Mouse (Mus musculus) CH12.LX (cell line): ENCODE results near the gene Slc6a9. TPM values are rescaled to one million over a fixed set of nuclear protein-coding genes. Genes with fewer than 3 reads are reported as not detected.
A peak's percentile ranks its signal among the peaks of the same experiment; 100 is the strongest.

Experiments used
- DNase-seq: peaks from one replicate; pipeline ENCODE4 v3.0.0-alpha.2; 2013; ENCODE audit errors: extremely low read depth
- H3K27ac ChIP-seq: 2 replicates; pipeline ENCODE4 v1.5.1; 2012; ENCODE audit warnings: low read depth, mild to moderate bottlenecking, control low read depth, moderate library complexity; ENCODE audit not compliant: insufficient read depth
- H3K27me3 ChIP-seq: replicated peaks from 2 replicates; pipeline ENCODE3; 2012; ENCODE audit warnings: inconsistent platforms
- H3K36me3 ChIP-seq, 2 experiments: replicated peaks in 1 of 2; 2 replicates each; pipeline versions ENCODE3 to v1.6.1; 2012; ENCODE audit warnings: inconsistent platforms in 1 of 2, low read length in 1 of 2, mild to moderate bottlenecking in 1 of 2, mixed read lengths in 1 of 2, moderate library complexity in 1 of 2; ENCODE audit not compliant: control insufficient read depth in 1 of 2, insufficient read depth in 1 of 2
- H3K4me1 ChIP-seq, 2 experiments: 2 replicates each; pipeline ENCODE4 v1.6.1; 2012; ENCODE audit warnings: inconsistent platforms in 1 of 2, moderate library complexity in 1 of 2; ENCODE audit not compliant: insufficient read depth in 2 of 2, control insufficient read depth in 1 of 2
- H3K4me2 ChIP-seq: 2 replicates; pipeline ENCODE4 v1.6.1; 2012; ENCODE audit warnings: low read depth, mild to moderate bottlenecking, control low read depth; ENCODE audit not compliant: poor library complexity, insufficient read depth, severe bottlenecking
- H3K4me3 ChIP-seq, 3 experiments: fragments of 150-350 bp in 1 of 3; sonication (generic) in 1 of 3; replicated peaks in 1 of 3; 2 replicates each; pipeline versions ENCODE3 to v1.5.1; 2011 to 2012; ENCODE audit warnings: low read depth in 2 of 3, low read length in 2 of 3, mild to moderate bottlenecking in 2 of 3, moderate library complexity in 2 of 3, control low read depth in 1 of 3, improper control_type of control experiment in 1 of 3, inconsistent platforms in 1 of 3, mixed read lengths in 1 of 3; ENCODE audit not compliant: poor library complexity in 1 of 3
- H3K79me2 ChIP-seq: replicated peaks from 2 replicates; pipeline ENCODE4 v1.6.1; 2012; ENCODE audit warnings: mild to moderate bottlenecking, moderate library complexity; ENCODE audit not compliant: control insufficient read depth, poor library complexity, insufficient read depth, severe bottlenecking; ENCODE audit errors: extremely low read depth
- H3K9ac ChIP-seq: 2 replicates; pipeline ENCODE4 v1.6.1; 2012; ENCODE audit warnings: low read depth, mild to moderate bottlenecking, control low read depth, moderate library complexity; ENCODE audit not compliant: insufficient read depth
- H3K9me3 ChIP-seq: replicated peaks from 2 replicates; pipeline ENCODE3; 2012; ENCODE audit warnings: low read length, inconsistent platforms, mixed read lengths
- BHLHE40 ChIP-seq: IDR thresholded peaks from 2 replicates; pipeline ENCODE4 v1.6.1; 2011; ENCODE audit warnings: mild to moderate bottlenecking, low read depth, low read length, improper control_type of control experiment
- CTCF ChIP-seq, 2 experiments: IDR thresholded peaks in 1 of 2; conservative IDR thresholded peaks in 1 of 2; 2 replicates each; pipeline ENCODE4 v1.5.1; 2011 to 2012; ENCODE audit warnings: low read depth in 2 of 2, low read length in 2 of 2, improper control_type of control experiment in 1 of 2, inconsistent platforms in 1 of 2, mild to moderate bottlenecking in 1 of 2, moderate library complexity in 1 of 2
- E2F4 ChIP-seq: IDR thresholded peaks from 2 replicates; pipeline ENCODE4 v1.6.1; 2011; ENCODE audit warnings: low read depth, low read length, improper control_type of control experiment; ENCODE audit not compliant: insufficient replicate concordance
- ETS1 ChIP-seq: conservative IDR thresholded peaks from 2 replicates; pipeline ENCODE4 v1.6.1; 2012; ENCODE audit warnings: low read depth, mild to moderate bottlenecking, inconsistent platforms, low read length, improper control_type of control experiment, moderate library complexity
- IRF4 ChIP-seq: IDR thresholded peaks from 2 replicates; pipeline ENCODE4 v1.6.1; 2014; ENCODE audit warnings: low read depth, mild to moderate bottlenecking, inconsistent platforms, low read length, improper control_type of control experiment
- MAZ ChIP-seq: IDR thresholded peaks from 2 replicates; pipeline ENCODE4 v1.6.1; 2012; ENCODE audit warnings: low read depth, mild to moderate bottlenecking, inconsistent platforms, low read length, improper control_type of control experiment, moderate library complexity
- MXI1 ChIP-seq: IDR thresholded peaks from 2 replicates; pipeline ENCODE4 v1.6.1; 2011; ENCODE audit warnings: mild to moderate bottlenecking, low read depth, low read length, improper control_type of control experiment
- MYC ChIP-seq: IDR thresholded peaks from 2 replicates; pipeline ENCODE4 v1.6.1; 2011; ENCODE audit warnings: low read depth, mild to moderate bottlenecking, improper control_type of control experiment, low read length
- UBTF ChIP-seq: IDR thresholded peaks from 2 replicates; pipeline ENCODE4 v1.6.1; 2012; ENCODE audit warnings: low read depth, mild to moderate bottlenecking, inconsistent platforms, low read length, improper control_type of control experiment, moderate library complexity
- USF1 ChIP-seq: IDR thresholded peaks from 2 replicates; pipeline ENCODE4 v1.6.1; 2014; ENCODE audit warnings: low read depth, mild to moderate bottlenecking, inconsistent platforms, low read length, improper control_type of control experiment
- USF2 ChIP-seq: conservative IDR thresholded peaks from 2 replicates; pipeline ENCODE4 v1.6.1; 2011; ENCODE audit warnings: low read depth, low read length, improper control_type of control experiment
- ZKSCAN1 ChIP-seq: IDR thresholded peaks from 2 replicates; pipeline ENCODE4 v1.6.1; 2012; ENCODE audit warnings: low read depth, inconsistent platforms, low read length, improper control_type of control experiment, borderline replicate concordance
- ZNF384 ChIP-seq: IDR thresholded peaks from 2 replicates; pipeline ENCODE4 v1.6.1; 2012; ENCODE audit warnings: low read depth, low read length, improper control_type of control experiment, inconsistent platforms
- dilution Hi-C: fragments of 300-500 bp; cut with MboI; formaldehyde crosslinking; loops from 2 replicates; pipeline ENCODE4 v1.14.3; 2020; ENCODE audit warnings: low sequenced_read_pairs; ENCODE audit not compliant: extremely low pct_unique_long_range_greater_than_20kb, extremely low pct_ligation_motif_present
- in situ Hi-C: fragments of 300-500 bp; cut with MboI; formaldehyde crosslinking; loops from 3 replicates; pipeline ENCODE4 v1.14.3; 2019; ENCODE audit warnings: low sequenced_read_pairs, low pct_ligation_motif_present, low pct_unique_long_range_greater_than_20kb, mixed read lengths
- polyA plus RNA-seq: library from polyadenylated mRNA; unstranded; fragments of >175 nt; gene quantifications from 2 replicates; pipeline ENCODE4 v1.2.1, GENCODE M21; 2012; ENCODE audit warnings: low read depth; ENCODE audit not compliant: insufficient read length
- total RNA-seq, 2 experiments: library from RNA; depleted of rRNA; stranded (reverse); fragments of 300-350 nt in 1 of 2; fragments of >200 nt in 1 of 2; gene quantifications; 2 replicates each; pipeline ENCODE4 v1.2.3; 2012 to 2014

Gene Slc6a9
- total and polyA plus RNA-seq, 3 experiments: 4.0 to 15.6 (median 9.1) TPM

GRCm38 (mm10) chr4:117818032-117818431 lies 16.3 kb upstream of the Slc6a9 start:
- Histone ChIP-seq H3K9ac (no peak overlapping the region), H3K4me1 (0 out of 4 replicates have a peak, but pooled peaks cover 3 to 5% of the 10 kb centered on the region in 2 experiments), H3K4me3 (no peak overlapping the region), H3K36me3 (no peaks in the 10 kb centered on the region), H3K79me2 (no peaks in the 10 kb centered on the region), H3K4me2 (no peak overlapping the region), H3K27me3 (no peaks in the 10 kb centered on the region), H3K27ac (no peak overlapping the region), H3K9me3 (peaks cover 5% of the 10 kb centered on the region)
- dilution Hi-C loops (no loop called here), in situ Hi-C loops (no loop called here)
- DNase-seq: no peak
- TF ChIP-seq ZKSCAN1 (no peak), USF1 (peak; percentile 46), MAZ (no peak), BHLHE40 (peak; percentile 69), UBTF (no peak), IRF4 (no peak), E2F4 (no peak), USF2 (peak; percentile 61), ETS1 (no peak), MYC (no peak), CTCF (conservative IDR thresholded peaks at IDR 0.05 in 1 of 2, IDR thresholded peaks at IDR 0.05 in 1 of 2; ENCODE audit: low read depth in 2 of 2, low read length in 2 of 2) (no peak), MXI1 (no peak)

GRCm38 (mm10) chr4:117828572-117829145 lies 5.6 kb upstream of the Slc6a9 start:
- no peak overlapping the region for H3K9ac ChIP-seq
- H3K4me2 ChIP-seq: 0 out of 2 replicates have a peak overlapping the region, but pooled peaks have one; percentile 19
- H3K79me2 ChIP-seq: no peaks in the 10 kb centered on the region
- no peak overlapping the region for H3K27ac ChIP-seq
- no peak overlapping the region for H3K4me3 ChIP-seq
- peaks cover 8% of the 10 kb centered on the region for H3K27me3 ChIP-seq
- in situ Hi-C loops: loop anchor here (25.0 kb wide), 1 partner anchor 259 kb away; no protein-coding TSS in a partner anchor
- peak; percentile 13 for DNase-seq
- TF ChIP-seq ZNF384: peak; percentile 59; the same call in 1 of the 2 replicates
- no peak for TF ChIP-seq MAZ
- H3K9me3 ChIP-seq: no peaks in the 10 kb centered on the region
- peaks cover 0 to 19% of the 10 kb centered on the region in 2 experiments; a peak in 2 of 4 replicates for H3K4me1 ChIP-seq
- dilution Hi-C loops: no loop called here
- no peaks in the 10 kb centered on the region for H3K36me3 ChIP-seq
